In the genomic region with DNA sequence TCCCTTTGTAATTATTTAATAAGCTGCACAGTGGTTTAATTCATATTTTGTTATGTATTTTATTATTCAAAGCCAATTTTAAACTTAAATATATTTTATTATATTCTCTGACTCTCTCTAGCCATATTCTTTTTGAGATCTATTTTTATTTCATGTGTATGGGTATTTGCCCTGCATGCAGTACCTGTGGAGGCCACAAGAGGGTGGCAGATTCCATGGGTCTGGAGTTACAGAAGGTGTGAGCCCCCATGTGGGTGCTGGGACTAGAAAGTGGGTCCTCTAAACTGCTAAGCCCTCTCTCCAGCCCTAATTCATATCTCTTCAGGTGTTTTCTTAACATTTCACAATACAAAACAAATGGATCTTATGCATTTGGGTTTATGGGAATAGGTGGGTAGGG, we compare ENCODE assay signal across 9 mouse cellular contexts. TPM values are rescaled to one million over a fixed set of nuclear protein-coding genes. Genes with fewer than 3 reads are reported as not detected.
DNase-seq lines count a peak whose midpoint lies in the region; ATAC-seq and TF ChIP-seq lines count a peak whose summit lies in the region.
"Had no signal": no experiment of that assay in that cellular context is flagged by ENCODE, and none has a peak within 500 bp of the region (broad histone marks: within the 10 kb centered on the region; RNA-seq: fewer than 3 reads in every experiment).

No protein-coding gene starts in this region.

- no peak overlapping the region for H3K27ac ChIP-seq in left cerebral cortex, adult 2 months
- H3K27ac ChIP-seq in liver, postnatal 0 days (ENCODE audit: low read depth) = no peak overlapping the region

- TF ChIP-seq EP300 in liver, postnatal 0 days (IDR thresholded peaks at IDR 0.05; ENCODE audit: low read depth) = no peak

- no peak overlapping the region for H3K4me3 ChIP-seq in left cerebral cortex, adult 2 months
- no peak overlapping the region for H3K4me3 ChIP-seq in liver, postnatal 0 days (ENCODE audit: low read depth, low read length)
- H3K4me3 ChIP-seq: erythroblast, embryonic 14.5 days had no signal

- H3K27me3 ChIP-seq in liver, postnatal 0 days (ENCODE audit: insufficient read depth, low read length) = no peaks in the 10 kb centered on the region

- intact Hi-C loops in left cerebral cortex, adult 2 months (cut with DNase I) = loop anchor here (5.0 kb wide), 1 partner anchor 156 kb away; no protein-coding TSS in a partner anchor

- H3K9ac ChIP-seq in liver, postnatal 0 days (replicated peaks) = no peak overlapping the region

- no peaks in the 10 kb centered on the region for H3K4me1 ChIP-seq in liver, postnatal 0 days (ENCODE audit: insufficient read depth)

- TF ChIP-seq CTCF in left cerebral cortex, adult 2 months (IDR thresholded peaks at IDR 0.05) = peak; percentile 58
- TF ChIP-seq CTCF in liver, postnatal 0 days (IDR thresholded peaks at IDR 0.05; ENCODE audit: low read depth) = peak; percentile 71

- no peak overlapping the region for H3K4me2 ChIP-seq in liver, postnatal 0 days (ENCODE audit: low read depth, low read length)

- H3K9me3 ChIP-seq in liver, postnatal 0 days (ENCODE audit: low read length) = no peaks in the 10 kb centered on the region

- ATAC-seq in liver, postnatal 0 days = no peak

- DNase-seq in adrenal gland, postnatal 25 days = peak; percentile 7
- DNase-seq in adrenal gland, postnatal 4 days (ENCODE audit: low spot score in 2 of 2) = no peak
- no peak for DNase-seq in left cerebral cortex, adult 2 months (ENCODE audit: extremely low spot score in 1 of 2, low spot score in 2 of 2)
- no peak for DNase-seq in left cerebral cortex, adult 9 months (ENCODE audit: low spot score in 2 of 2)
- DNase-seq in liver, postnatal 0 days = peak; percentile 21
- peak; percentile 9 to 23 for DNase-seq in thymus, postnatal 10 days (ENCODE audit: low spot score in 2 of 2)
- DNase-seq in ovary, postnatal 36 days (ENCODE audit: low spot score) = no peak
- no peak for DNase-seq in cerebellum, adult 11 months

- no peaks in the 10 kb centered on the region; the same call in 1 of the 2 replicates for H3K36me3 ChIP-seq in liver, postnatal 0 days (replicated peaks; ENCODE audit: insufficient read depth, low read length)

RNA-seq across cellular contexts. Expression of a gene that starts 55.4 kb away (rescaled TPM):
- total RNA-seq in adrenal gland, postnatal 25 days (2021) = 28.5 and 44.7 TPM in 2 replicates
- 10 to 100 TPM; 29.2 to 34.8 TPM for total RNA-seq in adrenal gland, postnatal 4 days (2021)
- 10 to 100 TPM; 20.3 to 23.3 TPM for total RNA-seq in left cerebral cortex, adult 2 months (2021)
- 53.4 and 56.9 TPM in 2 replicates for polyA plus RNA-seq in liver, postnatal 0 days (2015; fragmentation: Nextera tagmentation; extraction: Ambion mirVana)
- polyA plus RNA-seq: erythroblast, embryonic 14.5 days had no signal

Comparison
In these comparisons a context has a peak if more than half of its experiments do, and no peak if none do; other contexts are left out.
1. DNase-seq: peak in adrenal gland, postnatal 25 days (single experiment), liver, postnatal 0 days (single experiment) and thymus, postnatal 10 days (2 of 2); none in adrenal gland, postnatal 4 days (0 of 2), left cerebral cortex, adult 2 months (0 of 2), left cerebral cortex, adult 9 months (0 of 2), ovary, postnatal 36 days (single experiment) and cerebellum, adult 11 months (single experiment).